Mouse (Mus musculus): ENCODE measurements around the gene Tmem54. TPM values are rescaled to one million over a fixed set of nuclear protein-coding genes. Genes with fewer than 3 reads are reported as not detected.

Tmem54 gene
- polyA plus RNA-seq, 1 experiment = not detected

DNA sequence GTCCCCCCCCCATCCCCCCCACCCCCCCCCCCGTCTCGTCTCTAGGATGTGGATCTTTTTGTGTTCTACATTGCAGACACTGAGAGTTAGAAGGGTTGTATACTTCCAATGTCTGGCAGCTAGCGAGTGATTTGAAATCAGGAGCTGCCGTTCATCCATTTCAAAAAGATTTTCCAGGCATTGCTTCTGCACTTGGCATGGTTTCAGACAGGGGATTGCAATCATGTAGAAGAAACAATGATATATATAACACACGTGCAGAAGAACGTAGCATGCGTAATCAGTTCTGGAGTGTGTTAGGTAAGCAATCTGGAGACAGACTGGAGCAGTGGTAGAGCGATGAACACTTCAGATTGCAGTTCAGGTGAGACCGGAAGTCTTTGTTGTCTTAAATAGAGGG lies 16.8 kb downstream of the Tmem54 start:
- H3K36me3 ChIP-seq (ENCODE audit: control insufficient read depth) = no peaks in the 10 kb centered on the region
- peaks cover 84% of the 10 kb centered on the region for H3K27me3 ChIP-seq (ENCODE audit: control insufficient read depth)
- no peaks in the 10 kb centered on the region for H3K9me3 ChIP-seq (ENCODE audit: control insufficient read depth, low read length)
- H3K4me1 ChIP-seq (ENCODE audit: control insufficient read depth) = peaks cover 17% of the 10 kb centered on the region
- TF ChIP-seq TAL1 (IDR thresholded peaks at IDR 0.05; ENCODE audit: low read length) = no peak
- no peak for TF ChIP-seq GATA1 (IDR thresholded peaks at IDR 0.05; ENCODE audit: low read length)
- H3K4me3 ChIP-seq (replicated peaks) = no peak overlapping the region

DNA sequence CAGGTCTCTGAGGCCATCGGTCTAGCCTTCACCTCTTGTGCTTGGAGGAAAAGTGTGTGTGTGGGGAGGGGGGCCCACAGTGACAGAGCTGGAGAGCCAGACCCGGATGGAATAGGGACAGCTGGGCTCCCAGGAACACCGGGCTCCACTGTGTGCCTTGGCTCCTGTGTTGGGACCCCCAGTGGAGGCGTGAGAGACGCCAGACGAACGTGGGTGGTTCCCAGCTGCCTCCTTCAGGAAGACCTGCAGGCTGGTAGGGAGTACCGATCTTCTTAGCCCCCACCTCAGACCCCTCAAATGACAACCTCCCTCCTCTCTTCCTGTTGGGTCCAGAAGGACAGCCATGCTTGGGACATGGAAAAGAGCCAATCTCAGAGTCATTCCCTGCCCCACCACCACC lies 17.4 kb downstream of the Tmem54 start:
- peaks cover 87% of the 10 kb centered on the region for H3K27me3 ChIP-seq (ENCODE audit: control insufficient read depth)
- TF ChIP-seq GATA1 (IDR thresholded peaks at IDR 0.05; ENCODE audit: low read length) (no peak), TAL1 (IDR thresholded peaks at IDR 0.05; ENCODE audit: low read length) (no peak)
- H3K4me3 ChIP-seq (replicated peaks) = no peak overlapping the region
- no peaks in the 10 kb centered on the region for H3K36me3 ChIP-seq (ENCODE audit: control insufficient read depth)
- H3K9me3 ChIP-seq (ENCODE audit: control insufficient read depth, low read length) = no peaks in the 10 kb centered on the region
- H3K4me1 ChIP-seq (ENCODE audit: control insufficient read depth) = peaks cover 17% of the 10 kb centered on the region

DNA sequence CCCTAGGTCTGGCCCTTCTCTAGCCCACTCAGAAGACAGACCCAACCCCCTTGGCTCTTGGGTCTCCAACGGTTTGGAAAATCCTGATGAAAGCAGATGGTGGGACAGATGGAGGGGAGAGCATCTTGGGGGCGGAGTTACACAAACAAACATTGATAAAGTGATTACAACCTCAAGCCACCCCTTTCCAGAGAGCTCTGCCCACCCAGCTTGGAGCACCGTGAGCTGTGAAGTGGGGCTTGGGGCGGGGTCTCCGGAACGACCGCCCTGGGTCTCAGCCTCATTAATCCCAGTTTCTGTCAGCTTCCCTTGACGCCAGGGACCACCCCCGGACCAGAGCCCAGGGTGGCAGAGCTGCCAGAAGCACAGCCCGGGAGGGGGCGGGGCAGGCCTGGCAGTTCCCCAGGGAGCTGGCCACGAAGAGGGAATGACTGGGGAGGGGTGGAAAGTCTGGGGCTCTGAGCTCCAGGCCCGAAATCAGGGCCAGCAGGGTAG lies 19.4 kb downstream of the Tmem54 start:
- TF ChIP-seq TAL1 (IDR thresholded peaks at IDR 0.05; ENCODE audit: low read length) = no peak
- TF ChIP-seq GATA1 (IDR thresholded peaks at IDR 0.05; ENCODE audit: low read length) = no peak
- H3K36me3 ChIP-seq (ENCODE audit: control insufficient read depth) = no peaks in the 10 kb centered on the region
- no peak overlapping the region for H3K4me3 ChIP-seq (replicated peaks)
- H3K4me1 ChIP-seq (ENCODE audit: control insufficient read depth) = peaks cover 20% of the 10 kb centered on the region
- H3K9me3 ChIP-seq (ENCODE audit: control insufficient read depth, low read length) = no peaks in the 10 kb centered on the region
- peaks cover 88% of the 10 kb centered on the region for H3K27me3 ChIP-seq (ENCODE audit: control insufficient read depth)

DNA sequence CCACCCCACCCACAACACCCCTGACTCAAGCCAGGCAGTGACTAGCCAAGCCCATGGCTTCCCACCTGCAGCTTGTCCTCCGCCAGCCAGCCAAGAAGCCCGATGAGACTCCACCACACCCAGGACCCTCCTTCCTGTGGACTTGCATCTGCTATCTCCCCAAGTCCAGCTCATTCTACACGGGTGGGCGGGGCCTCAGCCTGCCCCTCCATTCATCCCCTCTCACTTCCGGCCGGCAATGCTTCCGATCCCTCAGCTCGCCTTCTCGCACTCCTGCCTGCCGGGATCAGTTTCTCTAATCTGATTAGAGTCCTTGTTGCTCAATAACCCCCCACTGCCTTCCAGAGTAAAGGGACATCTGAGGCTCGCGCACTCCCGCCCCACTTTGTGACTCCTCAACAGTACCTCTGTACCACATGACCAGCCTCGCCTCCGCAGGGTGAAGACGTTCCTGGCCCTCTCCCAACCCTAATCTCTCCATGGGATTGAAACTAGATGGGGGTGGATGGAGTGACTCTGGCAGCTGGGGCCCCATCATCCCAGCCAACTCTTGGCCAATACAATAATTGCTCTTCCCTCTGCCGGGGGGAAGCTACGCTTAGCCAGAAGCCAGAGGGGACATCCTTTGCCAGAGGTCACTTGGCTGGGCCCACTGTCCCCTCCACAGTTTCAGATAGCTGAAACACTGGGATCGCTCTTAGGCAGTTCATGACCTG lies 20.5 kb downstream of the Tmem54 start:
- H3K4me1 ChIP-seq (ENCODE audit: control insufficient read depth) = peaks cover 29% of the 10 kb centered on the region
- peaks cover 84% of the 10 kb centered on the region for H3K27me3 ChIP-seq (ENCODE audit: control insufficient read depth)
- H3K36me3 ChIP-seq (ENCODE audit: control insufficient read depth) = no peaks in the 10 kb centered on the region
- H3K4me3 ChIP-seq (replicated peaks) = no peak overlapping the region
- H3K9me3 ChIP-seq (ENCODE audit: control insufficient read depth, low read length) = no peaks in the 10 kb centered on the region
- TF ChIP-seq GATA1 (IDR thresholded peaks at IDR 0.05; ENCODE audit: low read length) (no peak), TAL1 (IDR thresholded peaks at IDR 0.05; ENCODE audit: low read length) (no peak)

DNA sequence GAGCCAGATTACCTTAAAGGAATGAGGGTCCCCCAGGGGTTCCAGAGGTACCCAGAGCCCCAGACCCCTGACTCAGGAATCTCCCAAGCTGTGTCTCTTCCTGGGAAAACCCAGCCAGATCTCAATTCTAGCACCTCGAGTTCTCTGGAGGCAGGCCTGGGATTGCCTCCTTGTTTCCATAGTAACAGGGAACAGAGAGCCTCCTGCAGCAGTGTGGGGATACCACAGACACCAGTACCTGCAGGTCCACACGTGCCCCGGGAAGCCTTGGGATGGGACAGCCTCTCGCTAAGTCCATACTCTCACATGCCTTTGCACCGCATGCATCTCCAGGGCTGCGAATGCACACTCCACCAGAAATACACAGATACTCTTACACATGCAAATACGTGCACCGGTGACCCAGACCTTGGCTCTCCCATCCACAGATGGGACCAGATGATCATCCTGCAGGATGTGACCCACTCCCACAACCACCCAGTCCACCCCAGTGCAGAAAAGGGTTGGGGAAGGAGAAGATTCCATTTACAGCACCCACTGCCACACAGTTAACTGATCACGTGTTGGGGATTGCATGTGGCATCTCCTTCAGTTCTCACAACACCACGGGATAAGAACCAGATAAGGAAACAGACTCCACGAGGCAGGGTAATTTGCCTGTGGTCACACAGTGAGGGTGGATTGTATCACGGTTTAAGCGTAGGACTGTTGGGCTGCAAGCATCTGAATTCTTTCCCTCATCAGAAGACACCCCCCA lies 23.4 kb downstream of the Tmem54 start:
- Histone ChIP-seq H3K36me3 (ENCODE audit: control insufficient read depth) (no peaks in the 10 kb centered on the region), H3K4me1 (ENCODE audit: control insufficient read depth) (peaks cover 30% of the 10 kb centered on the region), H3K9me3 (ENCODE audit: control insufficient read depth, low read length) (no peaks in the 10 kb centered on the region), H3K27me3 (ENCODE audit: control insufficient read depth) (peaks cover 83% of the 10 kb centered on the region), H3K4me3 (replicated peaks) (no peak overlapping the region)
- TF ChIP-seq TAL1 (IDR thresholded peaks at IDR 0.05; ENCODE audit: low read length) (no peak), GATA1 (IDR thresholded peaks at IDR 0.05; ENCODE audit: low read length) (no peak)

DNA sequence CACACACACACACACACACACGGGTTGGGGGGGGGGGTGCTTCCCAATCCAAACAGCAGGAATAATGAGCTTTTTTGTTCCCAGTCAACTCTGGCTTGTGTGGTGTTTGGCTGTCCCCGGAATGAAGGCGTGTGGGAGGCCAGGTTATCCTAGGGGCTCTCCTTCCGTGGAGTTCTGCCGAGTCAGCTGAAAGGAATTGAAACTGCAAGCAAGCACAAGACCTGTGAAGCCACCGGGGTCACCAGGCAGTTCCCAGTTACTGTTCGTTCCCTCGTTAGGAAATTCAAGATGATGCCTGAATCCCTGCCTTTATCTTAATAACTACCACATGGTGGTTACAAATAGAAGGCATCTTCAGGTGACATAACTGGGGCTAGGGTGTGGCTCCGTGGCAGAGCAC lies 24.0 kb downstream of the Tmem54 start:
- Histone ChIP-seq H3K36me3 (ENCODE audit: control insufficient read depth) (no peaks in the 10 kb centered on the region), H3K9me3 (ENCODE audit: control insufficient read depth, low read length) (no peaks in the 10 kb centered on the region), H3K4me3 (replicated peaks) (no peak overlapping the region), H3K27me3 (ENCODE audit: control insufficient read depth) (peaks cover 85% of the 10 kb centered on the region), H3K4me1 (ENCODE audit: control insufficient read depth) (peaks cover 30% of the 10 kb centered on the region)
- TF ChIP-seq TAL1 (IDR thresholded peaks at IDR 0.05; ENCODE audit: low read length) (no peak), GATA1 (IDR thresholded peaks at IDR 0.05; ENCODE audit: low read length) (no peak)

DNA sequence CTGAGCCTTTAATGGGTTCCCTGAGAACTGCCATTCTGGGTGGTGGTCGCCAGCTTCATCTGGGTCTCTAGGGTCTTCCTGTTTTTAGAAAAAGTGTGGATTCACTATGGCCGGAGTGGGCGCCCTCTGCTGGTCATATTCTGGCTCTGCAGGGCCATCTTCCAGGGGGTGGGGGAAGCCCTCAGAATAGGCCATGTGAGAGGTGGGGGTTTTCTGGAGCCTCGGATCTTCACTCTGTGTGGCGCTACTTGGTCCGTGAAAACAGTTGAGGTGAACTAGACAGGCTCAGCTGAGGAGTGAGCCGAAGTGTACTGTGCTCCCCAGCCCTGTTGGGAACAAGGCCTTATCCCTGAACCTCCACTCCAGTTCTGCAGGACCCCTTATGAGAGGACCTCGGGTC lies 24.8 kb downstream of the Tmem54 start:
- Histone ChIP-seq H3K4me3 (replicated peaks) (no peak overlapping the region), H3K4me1 (ENCODE audit: control insufficient read depth) (peaks cover 30% of the 10 kb centered on the region), H3K27me3 (ENCODE audit: control insufficient read depth) (peaks cover 85% of the 10 kb centered on the region), H3K9me3 (ENCODE audit: control insufficient read depth, low read length) (no peaks in the 10 kb centered on the region), H3K36me3 (ENCODE audit: control insufficient read depth) (no peaks in the 10 kb centered on the region)
- TF ChIP-seq GATA1 (IDR thresholded peaks at IDR 0.05; ENCODE audit: low read length) (no peak), TAL1 (IDR thresholded peaks at IDR 0.05; ENCODE audit: low read length) (no peak)

DNA sequence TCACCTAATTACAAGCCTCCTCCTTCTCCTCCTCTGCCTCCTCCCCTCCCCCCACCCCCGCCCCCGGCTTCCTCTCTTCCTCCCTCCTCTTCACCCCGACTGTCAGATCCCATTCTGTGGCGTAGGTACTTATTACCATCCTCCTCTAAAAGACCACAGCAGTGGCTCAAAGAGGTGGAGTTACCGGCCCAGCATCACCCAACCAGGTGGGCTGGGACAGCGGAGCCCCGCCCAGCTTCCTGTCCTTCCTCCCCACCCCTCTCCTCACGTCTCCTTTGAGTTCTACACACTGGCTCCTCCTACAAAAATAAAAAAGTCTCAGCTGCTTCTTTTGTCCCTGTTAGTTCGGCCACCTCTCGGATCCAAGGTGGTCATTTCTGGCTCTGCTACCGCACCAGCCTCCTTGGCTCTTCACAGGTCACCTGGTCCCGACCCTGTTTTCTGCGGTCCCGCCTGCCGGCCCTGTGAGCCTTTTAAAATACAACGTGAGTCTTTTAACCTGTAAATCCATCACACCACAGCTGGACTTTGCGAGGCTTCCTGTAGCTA lies 25.5 kb downstream of the Tmem54 start:
- Histone ChIP-seq H3K27me3 (ENCODE audit: control insufficient read depth) (peaks cover 85% of the 10 kb centered on the region), H3K9me3 (ENCODE audit: control insufficient read depth, low read length) (no peaks in the 10 kb centered on the region; the same call in 1 of the 2 replicates), H3K36me3 (ENCODE audit: control insufficient read depth) (no peaks in the 10 kb centered on the region), H3K4me1 (ENCODE audit: control insufficient read depth) (peaks cover 23% of the 10 kb centered on the region), H3K4me3 (replicated peaks) (no peak overlapping the region)
- TF ChIP-seq GATA1 (IDR thresholded peaks at IDR 0.05; ENCODE audit: low read length) (no peak), TAL1 (IDR thresholded peaks at IDR 0.05; ENCODE audit: low read length) (no peak)

Data from erythroblast, embryonic 14.5 days (primary cell).